Mouse (Mus musculus) bone marrow macrophage, adult 2 months (primary cell): Measurements from ENCODE around the gene Cntd1.

ENCODE experiments used
- CTCF ChIP-seq: IDR thresholded peaks from 2 replicates; pipeline ENCODE4 v1.5.1; 2012; ENCODE audit warnings: low read depth, mild to moderate bottlenecking, low read length, moderate library complexity
- POLR2A ChIP-seq: IDR thresholded peaks from 2 replicates; pipeline ENCODE4 v1.6.1; 2012; ENCODE audit warnings: mild to moderate bottlenecking, low read depth, low read length, borderline replicate concordance

- TF ChIP-seq CTCF (no peak), POLR2A (no peak)
Observed at GRCm38 (mm10) chr11:101235429-101235828, 43.4 kb upstream of the Cntd1 start.
